Mouse (Mus musculus) embryonic facial prominence, embryonic 13.5 days (tissue): ENCODE measurements around the gene Atn1. TPM values are rescaled to one million over a fixed set of nuclear protein-coding genes. Genes with fewer than 3 reads are reported as not detected.
"Not testable (repeated sequence)": the region's sequence is repeated elsewhere in the genome, so short reads cannot be mapped to it uniquely, and the experiment has no call there.

Source experiments
- ATAC-seq: fragments of 200-750 bp; cut with Nextera tagmentation; 2 replicates; pipeline ENCODE4 v1.8.0; 2017; ENCODE audit warnings: low read depth; ENCODE audit not compliant: insufficient number of reproducible peaks, insufficient read depth, low FRiP score, low TSS enrichment
- H3K27ac ChIP-seq: fragments of 300-500 bp; sonication (generic); 2 replicates; pipeline ENCODE4 v1.5.1; 2015; ENCODE audit warnings: moderate library complexity, mild to moderate bottlenecking, inconsistent platforms
- H3K27me3 ChIP-seq: fragments of 300-500 bp; sonication (generic); 2 replicates; pipeline ENCODE4 v1.6.1; 2015; ENCODE audit warnings: mild to moderate bottlenecking, inconsistent platforms
- H3K36me3 ChIP-seq: fragments of 300-500 bp; sonication (generic); 2 replicates; pipeline ENCODE4 v1.6.1; 2015; ENCODE audit warnings: mild to moderate bottlenecking, inconsistent platforms
- H3K4me1 ChIP-seq: fragments of 300-500 bp; sonication (generic); 2 replicates; pipeline ENCODE4 v1.6.1; 2015; ENCODE audit warnings: inconsistent platforms
- H3K4me2 ChIP-seq: fragments of 300-500 bp; sonication (generic); 2 replicates; pipeline ENCODE4 v1.6.1; 2015; ENCODE audit warnings: moderate library complexity, mild to moderate bottlenecking, inconsistent platforms
- H3K4me3 ChIP-seq: fragments of 300-500 bp; sonication (generic); 2 replicates; pipeline ENCODE4 v1.5.1; 2015; ENCODE audit warnings: mild to moderate bottlenecking, inconsistent platforms
- H3K9ac ChIP-seq: fragments of 300-500 bp; sonication (generic); 2 replicates; pipeline ENCODE4 v1.6.1; 2015; ENCODE audit warnings: mild to moderate bottlenecking, inconsistent platforms
- H3K9me3 ChIP-seq: fragments of 300-500 bp; sonication (generic); 2 replicates; pipeline ENCODE4 v1.6.1; 2016; ENCODE audit warnings: inconsistent platforms
- WGBS: fragments of 180-500 bp; shearing (Covaris S2); methylation state at CpG from one replicate; pipeline ENCODE4 v1.1.7; 2015; ENCODE audit warnings: mixed read lengths; 5-methylcytosine and 5-hydroxymethylcytosine counted together
- polyA plus RNA-seq: library from polyadenylated mRNA; unstranded; fragments of >200 nt; fragmentation: Nextera tagmentation; extraction: Ambion mirVana; gene quantifications from 2 replicates; pipeline ENCODE4 v1.2.1, GENCODE M21; 2015

Atn1 gene
- 22.1 and 22.2 TPM in 2 replicates for polyA plus RNA-seq

- Histone ChIP-seq H3K4me1 (peaks cover 52% of the 10 kb centered on the region), H3K27ac (peak within 1 kb of the TSS; percentile 99), H3K36me3 (peaks cover 14% of the 10 kb centered on the region; the same call in 1 of the 2 replicates), H3K4me2 (peak within 1 kb of the TSS; percentile 68), H3K27me3 (no peaks in the 10 kb centered on the region), H3K9ac (peak within 1 kb of the TSS; percentile 97), H3K4me3 (peak within 1 kb of the TSS; percentile 76), H3K9me3 (no peaks in the 10 kb centered on the region)
- whole genome bisulfite sequencing: under 1% methylated on average over 49 of the region's 100 CpGs
- peak; percentile 71 for ATAC-seq
Measured at GRCm38 (mm10) chr6:124755831-124756595, at the start of gene Atn1, which contains the start of gene Gm45234. Gene Atn1, minus strand, starts transcription at chr6:124756524. Gene Gm45234, minus strand, starts transcription at chr6:124756021.

- H3K27me3 ChIP-seq: no peaks in the 10 kb centered on the region
- H3K4me3 ChIP-seq: peak overlapping the region; percentile 55
- ATAC-seq: peak; percentile 79
- WGBS: under 1% methylated on average over 34 of the region's 34 CpGs
- peaks cover 6% of the 10 kb centered on the region; the same call in 1 of the 2 replicates for H3K36me3 ChIP-seq
- peak overlapping the region; percentile 81 for H3K4me2 ChIP-seq
- peak overlapping the region; percentile 91 for H3K27ac ChIP-seq
- H3K9ac ChIP-seq: peak overlapping the region; percentile 70
- no peaks in the 10 kb centered on the region for H3K9me3 ChIP-seq
- peaks cover 36% of the 10 kb centered on the region for H3K4me1 ChIP-seq
Measured at GRCm38 (mm10) chr6:124805341-124806321, 49.3 kb upstream of the Atn1 start.

DNA sequence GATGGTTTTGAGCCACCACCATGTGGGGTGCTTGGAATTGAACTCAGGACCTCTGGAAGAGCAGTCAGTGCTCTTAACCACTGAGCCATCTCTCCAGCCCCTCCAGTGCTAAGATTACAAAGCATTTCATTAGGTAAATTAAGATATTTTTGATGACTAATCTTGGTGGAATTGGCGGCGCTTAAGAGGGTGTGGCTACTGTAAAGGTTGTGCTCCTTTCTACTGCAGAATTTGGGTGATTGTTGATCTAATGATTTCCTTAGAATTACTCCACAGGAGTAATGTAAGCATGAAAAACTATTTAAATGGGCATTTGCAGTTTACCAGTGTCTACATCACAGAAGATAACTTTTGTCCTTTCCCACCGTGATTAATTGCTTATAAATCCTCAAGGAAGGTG lies 48.0 kb upstream of the Atn1 start:
- WGBS: 93% methylated on average over 3 of the region's 3 CpGs
- H3K9me3 ChIP-seq: no peaks in the 10 kb centered on the region
- no peak overlapping the region for H3K4me3 ChIP-seq
- no peaks in the 10 kb centered on the region for H3K27me3 ChIP-seq
- no peaks in the 10 kb centered on the region for H3K36me3 ChIP-seq
- no peak overlapping the region for H3K9ac ChIP-seq
- no peak overlapping the region for H3K4me2 ChIP-seq
- H3K27ac ChIP-seq: no peak overlapping the region
- H3K4me1 ChIP-seq: peaks cover 25% of the 10 kb centered on the region
- no peak for ATAC-seq

- H3K27ac ChIP-seq, H3K36me3 ChIP-seq, ATAC-seq, H3K9ac ChIP-seq, H3K4me3 ChIP-seq, H3K9me3 ChIP-seq, H3K27me3 ChIP-seq, H3K4me2 ChIP-seq: not testable (repeated sequence)
- WGBS: 94% methylated on average over 4 of the region's 4 CpGs
- H3K4me1 ChIP-seq: peaks cover 21% of the 10 kb centered on the region
Measured at GRCm38 (mm10) chr6:124803691-124804090, 47.4 kb upstream of the Atn1 start.

- ATAC-seq: no peak
Measured at GRCm38 (mm10) chr6:124803061-124803460, 46.7 kb upstream of the Atn1 start.

GRCm38 (mm10) chr6:124802400-124802799 lies 46.1 kb upstream of the Atn1 start:
- Histone ChIP-seq H3K4me2 (peak overlapping the region; percentile 47), H3K27ac (peak overlapping the region; percentile 51; the same call in 1 of the 2 replicates), H3K4me3 (peak overlapping the region; percentile 20), H3K4me1 (peaks cover 17% of the 10 kb centered on the region)
- 5% methylated on average over 6 of the region's 9 CpGs for WGBS
- H3K9ac ChIP-seq, H3K36me3 ChIP-seq, H3K27me3 ChIP-seq, H3K9me3 ChIP-seq, ATAC-seq: not testable (repeated sequence)

More at GRCm38 (mm10) chr6:124803061-124803460, 46.7 kb upstream of the Atn1 start:
- Histone ChIP-seq H3K36me3 (no peaks in the 10 kb centered on the region), H3K9ac (no peak overlapping the region), H3K4me3 (no peak overlapping the region), H3K4me1 (peaks cover 19% of the 10 kb centered on the region), H3K4me2 (no peak overlapping the region), H3K27me3 (no peaks in the 10 kb centered on the region), H3K9me3 (no peaks in the 10 kb centered on the region), H3K27ac (no peak overlapping the region)
- WGBS: 77% methylated on average over 3 of the region's 3 CpGs

DNA sequence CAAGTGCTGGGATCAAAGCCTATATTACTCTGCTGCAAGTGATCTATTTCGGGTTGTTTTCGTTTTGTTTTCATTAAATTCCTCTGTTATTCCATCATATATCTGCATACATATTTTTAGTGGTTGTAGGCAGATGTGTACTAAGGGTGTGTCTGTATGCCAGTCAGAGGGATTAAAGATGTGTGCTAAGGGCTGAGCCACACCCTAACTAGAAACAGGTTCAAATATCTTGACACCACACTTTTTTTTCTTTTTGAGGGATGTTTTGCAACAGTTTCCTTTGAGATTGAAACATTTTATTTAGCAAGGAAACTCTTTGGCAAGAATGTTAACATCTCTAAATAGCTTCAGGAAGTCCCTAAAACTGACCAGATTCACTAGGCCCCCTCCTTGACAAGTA lies 39.9 kb upstream of the Atn1 start:
- H3K4me3 ChIP-seq: no peak overlapping the region
- no peak for ATAC-seq
- H3K36me3 ChIP-seq: no peaks in the 10 kb centered on the region
- H3K27ac ChIP-seq: no peak overlapping the region
- no peak overlapping the region for H3K4me2 ChIP-seq
- no peaks in the 10 kb centered on the region for H3K27me3 ChIP-seq
- H3K4me1 ChIP-seq: no peaks in the 10 kb centered on the region
- H3K9me3 ChIP-seq: no peaks in the 10 kb centered on the region
- H3K9ac ChIP-seq: no peak overlapping the region
- 66% methylated on average over 2 of the region's 2 CpGs for WGBS

GRCm38 (mm10) chr6:124795781-124796180 lies 39.5 kb upstream of the Atn1 start:
- H3K36me3 ChIP-seq: no peaks in the 10 kb centered on the region
- no peak for ATAC-seq
- no peaks in the 10 kb centered on the region for H3K27me3 ChIP-seq
- no peaks in the 10 kb centered on the region for H3K4me1 ChIP-seq
- H3K9ac ChIP-seq: no peak overlapping the region
- H3K9me3 ChIP-seq: no peaks in the 10 kb centered on the region
- H3K27ac ChIP-seq: no peak overlapping the region
- no peak overlapping the region for H3K4me3 ChIP-seq
- no peak overlapping the region for H3K4me2 ChIP-seq
- WGBS: 72% methylated on average over 4 of the region's 4 CpGs

DNA sequence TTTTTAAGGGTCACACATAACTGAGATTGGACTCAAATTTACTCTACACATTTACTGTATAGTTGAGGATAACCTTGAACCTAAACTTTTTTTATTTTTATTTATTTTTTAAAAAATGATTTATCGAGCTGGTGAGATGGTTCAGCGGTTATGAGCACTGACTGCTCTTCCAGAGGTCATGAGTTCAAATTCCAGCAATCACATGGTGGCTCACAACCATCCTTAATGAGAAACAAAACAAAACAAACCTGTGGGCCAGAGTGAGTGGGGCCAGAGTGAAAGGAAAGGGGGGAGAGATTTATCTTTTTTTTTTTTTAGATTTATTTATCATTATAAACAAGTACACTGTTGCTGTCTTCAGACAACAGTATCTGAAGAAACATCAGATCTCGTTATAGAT lies 35.6 kb upstream of the Atn1 start:
- Histone ChIP-seq H3K27ac (no peak overlapping the region), H3K4me1 (peaks cover 8% of the 10 kb centered on the region; the same call in 1 of the 2 replicates), H3K27me3 (no peaks in the 10 kb centered on the region), H3K9me3 (no peaks in the 10 kb centered on the region), H3K36me3 (no peaks in the 10 kb centered on the region), H3K4me3 (no peak overlapping the region), H3K4me2 (no peak overlapping the region), H3K9ac (no peak overlapping the region)
- no peak for ATAC-seq
- 87% methylated on average over 3 of the region's 3 CpGs for WGBS

- no peak overlapping the region for H3K4me2 ChIP-seq
- no peak overlapping the region for H3K4me3 ChIP-seq
- H3K9me3 ChIP-seq: no peaks in the 10 kb centered on the region
- peak overlapping the region; percentile 55; the same call in 1 of the 2 replicates for H3K27ac ChIP-seq
- no peak for ATAC-seq
- WGBS: 26% methylated on average over 4 of the region's 4 CpGs
- H3K36me3 ChIP-seq: no peaks in the 10 kb centered on the region
- no peak overlapping the region for H3K9ac ChIP-seq
- H3K4me1 ChIP-seq: peaks cover 8% of the 10 kb centered on the region; the same call in 1 of the 2 replicates
- H3K27me3 ChIP-seq: no peaks in the 10 kb centered on the region
Measured at GRCm38 (mm10) chr6:124790121-124790520, 33.8 kb upstream of the Atn1 start.

GRCm38 (mm10) chr6:124789519-124789918 lies 33.2 kb upstream of the Atn1 start:
- H3K27ac ChIP-seq: 0 out of 2 replicates have a peak overlapping the region, but pooled peaks have one; percentile 1
- H3K4me3 ChIP-seq: no peak overlapping the region
- no peak for ATAC-seq
- no peak overlapping the region for H3K4me2 ChIP-seq
- H3K9me3 ChIP-seq: no peaks in the 10 kb centered on the region
- WGBS: 87% methylated on average over 4 of the region's 4 CpGs
- no peak overlapping the region for H3K9ac ChIP-seq
- H3K4me1 ChIP-seq: peaks cover 8% of the 10 kb centered on the region; the same call in 1 of the 2 replicates
- H3K36me3 ChIP-seq: no peaks in the 10 kb centered on the region
- H3K27me3 ChIP-seq: no peaks in the 10 kb centered on the region
